Mouse (Mus musculus): ENCODE data around the gene Med29. TPM values are rescaled to one million over a fixed set of nuclear protein-coding genes. Genes with fewer than 3 reads are reported as not detected.
A peak's percentile ranks its signal among the peaks of the same experiment; 100 is the strongest.

Gene Med29
- polyA plus RNA-seq, 1 experiment from 2014 or later: 51.1 TPM

DNA sequence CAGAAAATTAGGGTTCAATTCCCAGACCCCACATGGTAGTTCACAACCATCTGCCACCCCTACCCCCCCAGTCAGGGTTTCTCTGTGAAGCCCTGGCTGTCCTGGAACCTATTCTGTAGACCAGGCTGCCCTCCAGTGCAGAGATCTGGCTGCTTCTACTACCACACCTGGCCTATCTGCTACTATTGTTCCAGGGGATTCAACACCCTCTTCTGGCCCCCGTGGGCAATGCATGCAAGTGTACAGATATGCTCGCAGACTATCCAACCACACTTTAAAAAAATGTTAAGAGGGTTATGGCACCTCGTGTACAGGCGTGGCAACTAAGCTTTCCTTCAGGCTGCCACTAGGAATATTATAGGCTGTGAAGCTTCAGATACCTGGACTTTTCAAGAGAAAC lies 20.3 kb upstream of the Med29 start:
- Histone ChIP-seq H3K36me3 (ENCODE audit: control insufficient read depth, insufficient read depth, low read length) (peaks cover 49% of the 10 kb centered on the region), H3K9me3 (ENCODE audit: control insufficient read depth, low read depth, low read length) (no peaks in the 10 kb centered on the region), H3K27ac (ENCODE audit: low read length) (no peak overlapping the region), H3K9ac (replicated peaks; ENCODE audit: low read depth, low read length) (no peak overlapping the region), H3K27me3 (ENCODE audit: control insufficient read depth, insufficient read depth, low read length) (no peaks in the 10 kb centered on the region), H3K4me2 (replicated peaks; ENCODE audit: low read depth, low read length) (no peak overlapping the region), H3K4me3 (ENCODE audit: low read depth, low read length) (no peak overlapping the region), H3K4me1 (ENCODE audit: control insufficient read depth, insufficient read depth, low read length) (no peaks in the 10 kb centered on the region)
- 85% methylated on average over 4 of the region's 4 CpGs for WGBS
- no peak for ATAC-seq (ENCODE audit: insufficient number of reproducible peaks, insufficient read depth, low FRiP score, low read depth)

DNA sequence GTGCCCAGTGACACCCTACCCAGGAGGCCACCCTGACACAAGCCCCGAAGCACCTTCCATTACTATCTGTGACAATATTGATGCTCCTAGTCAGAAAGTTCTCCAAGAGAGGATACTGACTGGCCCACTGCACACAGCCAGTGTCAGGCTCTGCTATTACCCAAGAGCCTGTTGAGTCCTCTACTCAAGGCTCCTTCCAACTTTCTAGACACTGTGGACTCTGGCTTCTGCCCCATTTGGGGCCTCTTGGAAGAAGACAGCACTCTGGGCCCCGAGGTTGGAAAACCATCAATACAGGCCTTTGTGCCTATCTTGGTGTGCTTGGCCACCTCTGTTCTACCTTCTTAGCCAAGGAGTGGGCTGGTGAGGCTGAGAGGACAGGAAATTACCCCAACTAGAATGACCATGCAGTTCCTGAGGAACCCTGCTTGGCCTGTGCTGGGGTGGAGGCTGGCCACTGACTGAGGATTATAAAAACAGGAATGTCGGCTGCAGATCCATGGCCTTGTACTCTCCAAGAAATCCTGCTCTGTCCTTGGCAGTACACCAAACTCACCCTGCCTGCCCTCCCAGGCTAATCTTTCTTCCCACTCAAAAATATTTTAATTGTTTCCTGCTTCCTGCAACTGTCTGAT lies 18.4 kb upstream of the Med29 start:
- no peaks in the 10 kb centered on the region for H3K4me1 ChIP-seq (ENCODE audit: control insufficient read depth, insufficient read depth, low read length)
- WGBS: 78% methylated on average over 3 of the region's 3 CpGs
- H3K4me3 ChIP-seq (ENCODE audit: low read depth, low read length): no peak overlapping the region
- no peak overlapping the region for H3K27ac ChIP-seq (ENCODE audit: low read length)
- no peaks in the 10 kb centered on the region for H3K27me3 ChIP-seq (ENCODE audit: control insufficient read depth, insufficient read depth, low read length)
- H3K9ac ChIP-seq (replicated peaks; ENCODE audit: low read depth, low read length): no peak overlapping the region
- no peaks in the 10 kb centered on the region for H3K9me3 ChIP-seq (ENCODE audit: control insufficient read depth, low read depth, low read length)
- H3K4me2 ChIP-seq (replicated peaks; ENCODE audit: low read depth, low read length): no peak overlapping the region
- peaks cover 63% of the 10 kb centered on the region for H3K36me3 ChIP-seq (ENCODE audit: control insufficient read depth, insufficient read depth, low read length)
- no peak for ATAC-seq (ENCODE audit: insufficient number of reproducible peaks, insufficient read depth, low FRiP score, low read depth)

DNA sequence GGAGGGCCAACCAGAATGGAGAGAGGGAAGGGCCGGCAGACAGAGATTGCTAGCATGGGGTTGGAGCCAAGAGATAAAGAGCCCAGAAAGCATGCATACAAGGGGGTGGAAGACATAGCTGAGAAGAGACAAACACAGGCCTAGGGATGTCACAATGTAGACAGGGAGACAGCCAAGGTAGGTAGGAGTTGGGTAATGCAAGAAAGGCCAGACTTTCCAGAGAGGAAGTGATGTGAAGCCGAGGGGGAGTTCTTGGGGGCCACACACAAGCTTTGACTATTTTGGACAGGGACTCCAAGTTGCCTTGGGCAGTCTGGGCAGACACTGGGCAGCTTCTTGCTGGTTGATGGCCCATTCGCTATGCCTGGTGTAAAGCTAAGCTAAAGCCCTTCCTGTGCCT lies 9.4 kb upstream of the Med29 start:
- no peaks in the 10 kb centered on the region for H3K9me3 ChIP-seq (ENCODE audit: control insufficient read depth, low read depth, low read length)
- no peak overlapping the region for H3K27ac ChIP-seq (ENCODE audit: low read length)
- H3K4me1 ChIP-seq (ENCODE audit: control insufficient read depth, insufficient read depth, low read length): no peaks in the 10 kb centered on the region
- ATAC-seq (ENCODE audit: insufficient number of reproducible peaks, insufficient read depth, low FRiP score, low read depth): no peak
- no peak overlapping the region for H3K4me3 ChIP-seq (ENCODE audit: low read depth, low read length)
- 80% methylated on average over 3 of the region's 3 CpGs for WGBS
- H3K36me3 ChIP-seq (ENCODE audit: control insufficient read depth, insufficient read depth, low read length): peaks cover 79% of the 10 kb centered on the region
- H3K9ac ChIP-seq (replicated peaks; ENCODE audit: low read depth, low read length): no peak overlapping the region
- H3K4me2 ChIP-seq (replicated peaks; ENCODE audit: low read depth, low read length): no peak overlapping the region
- no peaks in the 10 kb centered on the region for H3K27me3 ChIP-seq (ENCODE audit: control insufficient read depth, insufficient read depth, low read length)

DNA sequence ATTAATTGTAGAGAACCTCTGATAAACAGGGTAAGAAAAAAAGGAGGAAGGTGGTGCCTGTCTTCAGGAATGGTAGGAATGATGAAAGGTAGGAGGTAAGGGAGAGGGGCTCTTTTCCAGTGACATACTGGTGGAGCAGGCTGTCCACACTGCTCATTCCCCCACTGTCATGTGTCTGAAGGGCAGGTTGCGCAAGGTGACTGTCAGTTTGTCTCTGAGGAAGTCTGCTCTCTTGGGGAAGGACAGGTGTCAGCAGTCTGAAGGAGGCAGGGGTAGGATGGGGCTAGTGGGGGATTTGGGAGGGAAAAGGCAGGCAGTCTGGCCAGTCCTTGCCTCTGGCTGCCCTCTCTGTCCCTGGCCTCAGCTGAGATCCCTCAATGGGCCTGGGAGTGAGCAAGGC lies 8.5 kb upstream of the Med29 start:
- no peaks in the 10 kb centered on the region for H3K4me1 ChIP-seq (ENCODE audit: control insufficient read depth, insufficient read depth, low read length)
- H3K9ac ChIP-seq (replicated peaks; ENCODE audit: low read depth, low read length): no peak overlapping the region
- ATAC-seq (ENCODE audit: insufficient number of reproducible peaks, insufficient read depth, low FRiP score, low read depth): no peak
- no peaks in the 10 kb centered on the region for H3K9me3 ChIP-seq (ENCODE audit: control insufficient read depth, low read depth, low read length)
- no peaks in the 10 kb centered on the region for H3K27me3 ChIP-seq (ENCODE audit: control insufficient read depth, insufficient read depth, low read length)
- no peak overlapping the region for H3K4me2 ChIP-seq (replicated peaks; ENCODE audit: low read depth, low read length)
- WGBS: 100% methylated on average over 1 of the region's 1 CpGs
- peaks cover 78% of the 10 kb centered on the region for H3K36me3 ChIP-seq (ENCODE audit: control insufficient read depth, insufficient read depth, low read length)
- H3K4me3 ChIP-seq (ENCODE audit: low read depth, low read length): no peak overlapping the region
- H3K27ac ChIP-seq (ENCODE audit: low read length): no peak overlapping the region

DNA sequence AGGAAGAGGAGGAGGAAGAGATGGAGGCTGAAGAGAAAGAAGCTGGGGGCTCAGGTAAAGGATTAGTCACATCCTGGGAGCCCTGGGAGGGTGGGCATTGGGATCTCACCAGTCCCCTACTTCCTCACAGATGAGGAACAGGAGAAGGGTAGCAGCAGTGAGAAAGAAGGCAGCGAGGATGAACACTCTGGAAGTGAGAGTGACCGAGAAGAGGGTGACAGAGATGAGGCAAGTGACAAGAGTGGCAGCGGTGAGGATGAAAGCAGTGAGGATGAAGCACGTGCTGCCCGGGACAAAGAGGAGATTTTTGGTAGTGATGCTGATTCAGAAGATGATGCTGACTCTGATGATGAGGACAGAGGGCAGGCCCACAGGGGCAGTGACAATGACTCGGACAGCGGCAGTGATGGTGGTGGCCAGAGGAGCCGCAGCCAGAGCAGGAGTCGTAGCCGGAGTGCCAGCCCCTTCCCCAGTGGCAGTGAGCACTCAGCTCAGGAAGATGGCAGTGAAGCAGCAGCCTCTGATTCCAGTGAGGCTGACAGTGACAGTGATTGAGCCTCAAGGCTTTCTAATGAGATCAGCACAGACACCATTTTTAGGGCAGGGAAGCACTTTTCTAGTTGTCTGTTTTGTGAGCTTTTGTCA lies 6.3 kb upstream of the Med29 start:
- Histone ChIP-seq H3K4me3 (ENCODE audit: low read depth, low read length) (no peak overlapping the region), H3K4me1 (ENCODE audit: control insufficient read depth, insufficient read depth, low read length) (0 out of 2 replicates have a peak, but pooled peaks cover under 1% of the 10 kb centered on the region), H3K27ac (ENCODE audit: low read length) (no peak overlapping the region), H3K4me2 (replicated peaks; ENCODE audit: low read depth, low read length) (no peak overlapping the region), H3K27me3 (ENCODE audit: control insufficient read depth, insufficient read depth, low read length) (no peaks in the 10 kb centered on the region), H3K36me3 (ENCODE audit: control insufficient read depth, insufficient read depth, low read length) (peaks cover 66% of the 10 kb centered on the region), H3K9me3 (ENCODE audit: control insufficient read depth, low read depth, low read length) (no peaks in the 10 kb centered on the region), H3K9ac (replicated peaks; ENCODE audit: low read depth, low read length) (no peak overlapping the region)
- no peak for ATAC-seq (ENCODE audit: insufficient number of reproducible peaks, insufficient read depth, low FRiP score, low read depth)
- 91% methylated on average over 10 of the region's 10 CpGs for WGBS

DNA sequence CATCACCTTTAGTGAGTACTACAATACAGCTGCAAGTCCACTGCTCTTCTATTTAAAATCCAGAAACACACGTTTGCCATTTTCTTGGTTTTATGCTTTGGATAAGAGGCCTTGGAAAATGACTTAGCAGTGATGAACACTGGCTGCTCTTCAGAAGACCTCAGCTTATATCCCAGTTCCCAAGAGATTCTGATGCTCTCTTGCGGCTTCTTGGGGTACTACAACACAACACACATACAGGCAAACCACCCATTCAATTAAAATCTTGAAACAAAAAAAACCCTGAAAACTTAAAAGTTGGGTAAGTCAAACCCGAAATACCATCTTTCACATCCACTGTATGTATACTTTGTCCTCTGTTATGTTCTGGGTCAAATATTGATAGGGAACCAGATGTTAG lies 5.5 kb upstream of the Med29 start:
- Histone ChIP-seq H3K4me2 (replicated peaks; ENCODE audit: low read depth, low read length) (no peak overlapping the region), H3K36me3 (ENCODE audit: control insufficient read depth, insufficient read depth, low read length) (peaks cover 58% of the 10 kb centered on the region), H3K4me1 (ENCODE audit: control insufficient read depth, insufficient read depth, low read length) (0 out of 2 replicates have a peak, but pooled peaks cover 5% of the 10 kb centered on the region), H3K9ac (replicated peaks; ENCODE audit: low read depth, low read length) (no peak overlapping the region), H3K27me3 (ENCODE audit: control insufficient read depth, insufficient read depth, low read length) (no peaks in the 10 kb centered on the region), H3K4me3 (ENCODE audit: low read depth, low read length) (no peak overlapping the region), H3K27ac (ENCODE audit: low read length) (no peak overlapping the region), H3K9me3 (ENCODE audit: control insufficient read depth, low read depth, low read length) (no peaks in the 10 kb centered on the region)
- ATAC-seq (ENCODE audit: insufficient number of reproducible peaks, insufficient read depth, low FRiP score, low read depth): no peak
- 68% methylated on average over 3 of the region's 3 CpGs for WGBS

DNA sequence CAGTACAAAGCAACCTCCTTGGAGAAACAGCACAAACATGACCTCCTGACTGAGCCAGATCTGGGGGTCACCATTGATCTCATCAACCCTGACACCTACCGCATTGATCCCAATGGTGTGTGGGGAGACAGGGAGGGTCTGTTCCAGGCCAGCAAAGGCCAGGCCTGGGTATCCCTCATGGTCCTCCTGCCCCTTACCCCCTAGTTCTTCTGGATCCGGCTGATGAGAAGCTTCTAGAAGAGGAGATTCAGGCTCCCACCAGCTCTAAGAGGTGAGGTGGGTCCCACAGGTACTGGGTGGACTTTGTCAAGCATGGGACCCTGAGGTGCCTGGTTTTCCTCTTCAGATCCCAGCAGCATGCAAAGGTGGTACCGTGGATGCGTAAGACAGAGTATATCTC lies 2.9 kb upstream of the Med29 start:
- Histone ChIP-seq H3K9ac (replicated peaks; ENCODE audit: low read depth, low read length) (no peak overlapping the region), H3K4me3 (ENCODE audit: low read depth, low read length) (no peak overlapping the region), H3K36me3 (ENCODE audit: control insufficient read depth, insufficient read depth, low read length) (peaks cover 39% of the 10 kb centered on the region), H3K27me3 (ENCODE audit: control insufficient read depth, insufficient read depth, low read length) (no peaks in the 10 kb centered on the region), H3K27ac (ENCODE audit: low read length) (no peak overlapping the region), H3K4me2 (replicated peaks; ENCODE audit: low read depth, low read length) (no peak overlapping the region), H3K4me1 (ENCODE audit: control insufficient read depth, insufficient read depth, low read length) (peaks cover 12% of the 10 kb centered on the region), H3K9me3 (ENCODE audit: control insufficient read depth, low read depth, low read length) (no peaks in the 10 kb centered on the region)
- ATAC-seq (ENCODE audit: insufficient number of reproducible peaks, insufficient read depth, low FRiP score, low read depth): no peak
- 93% methylated on average over 4 of the region's 4 CpGs for WGBS

DNA sequence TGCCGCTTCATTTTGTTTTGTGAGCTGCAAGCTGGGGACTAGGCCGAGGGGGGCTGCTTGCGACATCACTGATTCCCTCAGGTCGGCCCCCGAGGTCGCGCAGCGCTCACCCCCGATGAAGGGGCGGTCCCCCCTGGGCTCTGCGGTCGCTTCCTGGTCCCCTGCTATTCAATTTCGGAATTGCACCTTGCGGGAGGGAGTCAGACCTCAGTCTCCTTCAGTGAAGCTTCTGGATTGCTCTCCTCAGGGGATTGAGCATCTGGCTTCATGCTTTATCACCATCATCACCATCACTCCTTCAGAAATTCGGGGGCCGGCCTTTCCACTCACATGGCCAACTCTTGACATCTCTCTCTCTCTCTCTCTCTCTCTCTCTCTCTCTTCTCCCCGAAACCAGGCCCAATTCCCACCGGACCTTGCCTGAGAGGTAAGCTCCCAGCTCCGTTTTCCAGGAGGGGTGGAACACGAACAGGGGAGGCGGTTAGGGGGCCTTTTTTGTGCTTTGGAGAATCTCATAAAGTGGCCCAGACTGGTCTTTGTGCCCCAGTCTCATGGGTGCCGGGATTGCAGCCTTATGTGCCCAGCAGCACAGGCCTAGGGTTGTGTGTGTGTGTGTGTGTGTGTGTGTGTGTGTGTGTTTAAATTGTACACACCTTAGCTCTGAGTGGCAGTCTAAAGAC lies 904 bp upstream of the Med29 start:
- peaks cover 45% of the 10 kb centered on the region for H3K36me3 ChIP-seq (ENCODE audit: control insufficient read depth, insufficient read depth, low read length)
- no peaks in the 10 kb centered on the region for H3K27me3 ChIP-seq (ENCODE audit: control insufficient read depth, insufficient read depth, low read length)
- H3K4me1 ChIP-seq (ENCODE audit: control insufficient read depth, insufficient read depth, low read length): peaks cover 12% of the 10 kb centered on the region
- peak overlapping the region; percentile 85 for H3K9ac ChIP-seq (replicated peaks; ENCODE audit: low read depth, low read length)
- ATAC-seq (ENCODE audit: insufficient number of reproducible peaks, insufficient read depth, low FRiP score, low read depth): no peak
- 5% methylated on average over 22 of the region's 22 CpGs for WGBS
- H3K4me2 ChIP-seq (replicated peaks; ENCODE audit: low read depth, low read length): peak overlapping the region; percentile 92
- H3K9me3 ChIP-seq (ENCODE audit: control insufficient read depth, low read depth, low read length): no peaks in the 10 kb centered on the region
- H3K4me3 ChIP-seq (ENCODE audit: low read depth, low read length): peak overlapping the region; percentile 92
- H3K27ac ChIP-seq (ENCODE audit: low read length): peak overlapping the region; percentile 76; the same call in 1 of the 2 replicates
